Mouse (Mus musculus) MEL (cell line): ENCODE measurements at regions not wholly inside any gene's neighbourhood (a gene's known extent, or its start where the extent isn't known, plus 50 kb on each side); places are given as distances from the start of the nearest gene placed in this dataset.
A peak's percentile ranks its signal among the peaks of the same experiment; 100 is the strongest.

ENCODE experiments used
- DNase-seq: peaks from one replicate; pipeline ENCODE4 v3.0.0; 2011; ENCODE audit warnings: low read depth, low spot score
- H3K27ac ChIP-seq: 2 replicates; pipeline ENCODE4 v1.5.1; 2012; ENCODE audit warnings: low read depth, mild to moderate bottlenecking, control low read depth, low read length, moderate library complexity; ENCODE audit not compliant: control insufficient read depth
- H3K27me3 ChIP-seq, 2 experiments: fragments of 150-350 bp in 1 of 2; sonication (generic) in 1 of 2; 2 replicates each; pipeline ENCODE4 v1.6.1; 2012; ENCODE audit warnings: low read length in 2 of 2, mild to moderate bottlenecking in 2 of 2, improper control_type of control experiment in 1 of 2, moderate library complexity in 1 of 2; ENCODE audit not compliant: insufficient read depth in 2 of 2, control insufficient read depth in 1 of 2
- H3K36me3 ChIP-seq, 2 experiments: 2 replicates each; pipeline ENCODE4 v1.6.1; 2012 to 2014; ENCODE audit warnings: low read length in 2 of 2, improper control_type of control experiment in 1 of 2, inconsistent platforms in 1 of 2, mild to moderate bottlenecking in 1 of 2; ENCODE audit not compliant: insufficient read depth in 2 of 2, control insufficient read depth in 1 of 2
- H3K4me1 ChIP-seq, 2 experiments: fragments of 150-350 bp in 1 of 2; sonication (generic) in 1 of 2; 2 replicates each; pipeline ENCODE4 v1.6.1; 2012; ENCODE audit warnings: low read length in 2 of 2, improper control_type of control experiment in 1 of 2, mild to moderate bottlenecking in 1 of 2; ENCODE audit not compliant: insufficient read depth in 2 of 2, control insufficient read depth in 1 of 2
- H3K4me3 ChIP-seq, 2 experiments: fragments of 150-350 bp in 1 of 2; sonication (generic) in 1 of 2; 2 replicates each; pipeline ENCODE4 v1.5.1; 2012; ENCODE audit warnings: low read depth in 2 of 2, low read length in 2 of 2, mild to moderate bottlenecking in 2 of 2, moderate library complexity in 2 of 2, control low read depth in 1 of 2, improper control_type of control experiment in 1 of 2; ENCODE audit not compliant: control insufficient read depth in 1 of 2, insufficient read depth in 1 of 2
- H3K79me2 ChIP-seq: 2 replicates; pipeline ENCODE4 v1.6.1; 2012; ENCODE audit warnings: mild to moderate bottlenecking, low read length, moderate library complexity; ENCODE audit not compliant: control insufficient read depth, poor library complexity, insufficient read depth
- H3K9ac ChIP-seq: 2 replicates; pipeline ENCODE4 v1.6.1; 2012; ENCODE audit warnings: low read depth, mild to moderate bottlenecking, control low read depth, low read length, moderate library complexity; ENCODE audit not compliant: control insufficient read depth, poor library complexity, severe bottlenecking
- H3K9me3 ChIP-seq: fragments of 150-350 bp; sonication (generic); replicated peaks from 2 replicates; pipeline ENCODE4 v1.6.1; 2012; ENCODE audit warnings: mild to moderate bottlenecking, low read length, improper control_type of control experiment, moderate library complexity; ENCODE audit not compliant: insufficient read depth
- CHD1 ChIP-seq: IDR thresholded peaks from 2 replicates; pipeline ENCODE4 v1.6.1; 2012; ENCODE audit warnings: low read depth, mild to moderate bottlenecking, inconsistent platforms, low read length, improper control_type of control experiment
- E2F4 ChIP-seq: IDR thresholded peaks from 2 replicates; pipeline ENCODE4 v1.6.1; 2011; ENCODE audit warnings: low read depth, low read length, improper control_type of control experiment, borderline replicate concordance
- ELF1 ChIP-seq: IDR thresholded peaks from 2 replicates; pipeline ENCODE4 v1.6.1; 2014; ENCODE audit warnings: low read depth, mild to moderate bottlenecking, inconsistent platforms, low read length, improper control_type of control experiment, moderate library complexity
- GATA1 ChIP-seq: IDR thresholded peaks from 2 replicates; pipeline ENCODE4 v1.6.1; 2011; ENCODE audit warnings: low read depth, low read length, improper control_type of control experiment
- HCFC1 ChIP-seq: IDR thresholded peaks from 2 replicates; pipeline ENCODE4 v1.6.1; 2012; ENCODE audit warnings: low read depth, mild to moderate bottlenecking, inconsistent platforms, low read length, improper control_type of control experiment, moderate library complexity
- KAT2A ChIP-seq: conservative IDR thresholded peaks from 2 replicates; pipeline ENCODE4 v1.6.1; 2012; ENCODE audit warnings: low read depth, low read length, improper control_type of control experiment, inconsistent platforms
- MAFK ChIP-seq: IDR thresholded peaks from 2 replicates; pipeline ENCODE4 v1.6.1; 2011; ENCODE audit warnings: low read depth, mild to moderate bottlenecking, low read length, improper control_type of control experiment, borderline replicate concordance
- MYB ChIP-seq: IDR thresholded peaks from 2 replicates; pipeline ENCODE4 v1.6.1; 2011; ENCODE audit warnings: mild to moderate bottlenecking, low read depth, low read length, improper control_type of control experiment
- MYC ChIP-seq: IDR thresholded peaks from 2 replicates; pipeline ENCODE4 v1.6.1; 2011; ENCODE audit warnings: low read depth, mild to moderate bottlenecking, low read length, improper control_type of control experiment, moderate library complexity
- POLR2A ChIP-seq, 2 experiments: IDR thresholded peaks; 2 replicates each; pipeline ENCODE4 v1.6.1; 2011 to 2012; ENCODE audit warnings: low read length in 2 of 2, mild to moderate bottlenecking in 2 of 2, control low read depth in 1 of 2, improper control_type of control experiment in 1 of 2, low read depth in 1 of 2, moderate library complexity in 1 of 2; ENCODE audit not compliant: control insufficient read depth in 1 of 2, insufficient read depth in 1 of 2, poor library complexity in 1 of 2
- POLR2AphosphoS5 ChIP-seq: IDR thresholded peaks from 2 replicates; pipeline ENCODE4 v1.6.1; 2012; ENCODE audit warnings: low read depth, borderline replicate concordance, mild to moderate bottlenecking, inconsistent platforms, low read length, moderate library complexity, mixed read lengths
- SIN3A ChIP-seq: IDR thresholded peaks from 2 replicates; pipeline ENCODE4 v1.6.1; 2012; ENCODE audit warnings: low read length, improper control_type of control experiment, inconsistent platforms
- SMC3 ChIP-seq: IDR thresholded peaks from 2 replicates; pipeline ENCODE4 v1.6.1; 2011; ENCODE audit warnings: low read depth, low read length, improper control_type of control experiment
- UBTF ChIP-seq: IDR thresholded peaks from 2 replicates; pipeline ENCODE4 v1.6.1; 2012; ENCODE audit warnings: low read depth, mild to moderate bottlenecking, inconsistent platforms, low read length, improper control_type of control experiment, moderate library complexity, borderline replicate concordance; ENCODE audit not compliant: insufficient read depth
- USF1 ChIP-seq: IDR thresholded peaks from 2 replicates; pipeline ENCODE4 v1.6.1; 2014; ENCODE audit warnings: low read depth, mild to moderate bottlenecking, inconsistent platforms, low read length, improper control_type of control experiment, moderate library complexity
- ZC3H11A ChIP-seq: IDR thresholded peaks from 2 replicates; pipeline ENCODE4 v1.6.1; 2012; ENCODE audit warnings: low read depth, mild to moderate bottlenecking, inconsistent platforms, low read length, improper control_type of control experiment

GRCm38 (mm10) chr3:22979896-22980890 is 903.7 kb downstream of the Tbl1xr1 start (continued):
- TF ChIP-seq MYB, result 0 out of 2 replicates have a peak, but pooled peaks have one; percentile 58
- TF ChIP-seq ZC3H11A, result no peak
- 0 out of 2 replicates have a peak, but pooled peaks have one; percentile 69 for TF ChIP-seq CHD1
- TF ChIP-seq E2F4, result no peak

GRCm38 (mm10) chr3:22982430-22982829 is 906.0 kb downstream of the Tbl1xr1 start:
- TF ChIP-seq SMC3 (no peak), MYC (no peak), SIN3A (no peak), HCFC1 (no peak), POLR2A (IDR thresholded peaks at IDR 0.05; ENCODE audit: control insufficient read depth in 1 of 2, insufficient read depth in 1 of 2, low read depth in 1 of 2, low read length in 2 of 2, poor library complexity in 1 of 2) (no peak), ELF1 (no peak), MYB (no peak), GATA1 (no peak), KAT2A (no peak), UBTF (no peak), MAFK (no peak), USF1 (no peak), POLR2AphosphoS5 (no peak)

More at GRCm38 (mm10) chr3:22982430-22982829, 906.0 kb downstream of the Tbl1xr1 start:
- no peak overlapping the region for H3K9ac ChIP-seq
- H3K79me2 ChIP-seq, result no peaks in the 10 kb centered on the region
- H3K9me3 ChIP-seq, result no peaks in the 10 kb centered on the region
- no peak for DNase-seq
- peaks cover 0 to 37% of the 10 kb centered on the region in 2 experiments; a peak in 2 of 4 replicates for H3K36me3 ChIP-seq
- H3K4me1 ChIP-seq, result peaks cover 10 to 34% of the 10 kb centered on the region in 2 experiments
- no peak overlapping the region for H3K4me3 ChIP-seq
- H3K27me3 ChIP-seq, result no peaks in the 10 kb centered on the region
- no peak overlapping the region for H3K27ac ChIP-seq
